Mouse (Mus musculus) liver, embryonic 12.5 days (tissue): ENCODE measurements at regions not wholly inside any gene's neighbourhood (a gene's known extent, or its start where the extent isn't known, plus 50 kb on each side); places are given as distances from the start of the nearest gene placed in this dataset.

Experiments
- ATAC-seq: fragments of 200-750 bp; cut with Nextera tagmentation; 2 replicates; pipeline ENCODE4 v1.8.0; 2017; ENCODE audit warnings: moderate number of reproducible peaks, mild to moderate bottlenecking, moderate library complexity
- H3K27ac ChIP-seq: fragments of 300-500 bp; sonication (generic); 2 replicates; pipeline ENCODE4 v1.5.1; 2016; ENCODE audit warnings: mild to moderate bottlenecking
- H3K27me3 ChIP-seq: fragments of 300-500 bp; sonication (generic); replicated peaks from 2 replicates; pipeline ENCODE4 v1.6.1; 2016; ENCODE audit warnings: mild to moderate bottlenecking, moderate library complexity
- H3K36me3 ChIP-seq: fragments of 300-500 bp; sonication (generic); 2 replicates; pipeline ENCODE4 v1.6.1; 2016; ENCODE audit warnings: mild to moderate bottlenecking, moderate library complexity
- H3K4me1 ChIP-seq: fragments of 300-500 bp; sonication (generic); 2 replicates; pipeline ENCODE4 v1.6.1; 2016
- H3K4me2 ChIP-seq: fragments of 300-500 bp; sonication (generic); 2 replicates; pipeline ENCODE4 v1.6.1; 2016; ENCODE audit warnings: mild to moderate bottlenecking, moderate library complexity
- H3K4me3 ChIP-seq: fragments of 300-500 bp; sonication (generic); 2 replicates; pipeline ENCODE4 v1.5.1; 2016; ENCODE audit warnings: mild to moderate bottlenecking, moderate library complexity
- H3K9ac ChIP-seq: fragments of 300-500 bp; sonication (generic); 2 replicates; pipeline ENCODE4 v1.6.1; 2016; ENCODE audit warnings: mild to moderate bottlenecking, moderate library complexity
- H3K9me3 ChIP-seq: fragments of 300-500 bp; sonication (generic); replicated peaks from 2 replicates; pipeline ENCODE4 v1.6.1; 2016; ENCODE audit warnings: mild to moderate bottlenecking, moderate library complexity
- WGBS: fragments of 180-500 bp; shearing (Covaris S2); methylation state at CpG from one replicate; pipeline ENCODE4 v1.1.7; 2016; ENCODE audit not compliant: insufficient replicate concordance; 5-methylcytosine and 5-hydroxymethylcytosine counted together

GRCm38 (mm10) chr12:12715956-12716669 lies 225.6 kb downstream of the Mycn start:
- Histone ChIP-seq H3K27ac (no peak overlapping the region), H3K36me3 (no peaks in the 10 kb centered on the region), H3K4me1 (no peaks in the 10 kb centered on the region), H3K4me3 (no peak overlapping the region), H3K9ac (no peak overlapping the region), H3K9me3 (no peaks in the 10 kb centered on the region), H3K4me2 (no peak overlapping the region), H3K27me3 (no peaks in the 10 kb centered on the region)
- WGBS = 65% methylated on average over 7 of the region's 7 CpGs
- no peak for ATAC-seq

DNA sequence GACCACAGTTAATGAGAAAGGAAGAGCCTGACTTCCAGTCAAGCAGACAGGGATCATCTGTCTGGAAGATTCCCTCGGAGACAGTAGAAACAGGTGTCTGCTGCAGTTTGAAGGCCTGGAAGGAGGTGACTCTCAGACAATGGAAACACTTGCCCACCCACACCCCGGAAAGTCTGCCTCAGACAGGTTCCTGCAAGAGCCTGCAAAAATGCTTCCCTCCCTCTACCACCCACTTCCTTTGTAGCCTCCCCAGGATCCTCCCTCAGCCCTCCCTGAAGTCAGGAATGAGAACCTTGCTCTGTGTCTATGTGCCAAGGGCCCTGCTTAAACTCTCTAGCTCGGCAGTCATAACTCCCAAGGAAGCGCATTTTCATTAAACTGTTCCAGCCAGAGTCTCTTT lies 226.2 kb downstream of the Mycn start:
- H3K4me3 ChIP-seq = no peak overlapping the region
- no peak for ATAC-seq
- no peak overlapping the region for H3K27ac ChIP-seq
- 49% methylated on average over 4 of the region's 4 CpGs for WGBS
- no peaks in the 10 kb centered on the region for H3K9me3 ChIP-seq
- no peaks in the 10 kb centered on the region for H3K27me3 ChIP-seq
- no peak overlapping the region for H3K4me2 ChIP-seq
- H3K9ac ChIP-seq = no peak overlapping the region
- H3K4me1 ChIP-seq = no peaks in the 10 kb centered on the region
- no peaks in the 10 kb centered on the region for H3K36me3 ChIP-seq

DNA sequence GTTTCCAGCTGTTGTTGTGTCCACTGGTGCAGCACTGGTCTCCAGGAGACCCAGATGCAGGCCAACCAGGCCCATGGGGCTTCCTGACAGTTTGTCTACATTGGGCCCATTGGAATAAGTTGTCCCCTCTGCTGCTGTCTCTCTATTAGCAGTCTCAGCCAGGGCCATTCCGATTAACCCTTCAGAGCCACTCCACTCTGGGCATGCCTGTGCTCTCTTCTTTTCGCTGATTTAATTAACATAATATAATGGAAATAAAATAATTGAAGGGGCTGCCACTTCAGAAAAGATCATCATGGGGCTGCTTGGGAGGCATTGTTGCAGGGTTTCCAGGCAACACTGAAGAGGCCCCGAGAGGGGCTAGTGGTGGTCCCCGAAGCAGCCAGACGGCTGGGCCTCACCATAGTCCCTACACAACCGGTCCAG lies 231.5 kb downstream of the Mycn start:
- no peak overlapping the region for H3K4me2 ChIP-seq
- no peaks in the 10 kb centered on the region for H3K36me3 ChIP-seq
- H3K27me3 ChIP-seq = no peaks in the 10 kb centered on the region
- H3K4me1 ChIP-seq = no peaks in the 10 kb centered on the region
- no peaks in the 10 kb centered on the region for H3K9me3 ChIP-seq
- no peak for ATAC-seq
- no peak overlapping the region for H3K9ac ChIP-seq
- H3K4me3 ChIP-seq = no peak overlapping the region
- no peak overlapping the region for H3K27ac ChIP-seq
- 74% methylated on average over 6 of the region's 6 CpGs for WGBS

- no peak overlapping the region for H3K4me3 ChIP-seq
- H3K4me1 ChIP-seq = no peaks in the 10 kb centered on the region
- no peak overlapping the region for H3K4me2 ChIP-seq
- no peaks in the 10 kb centered on the region for H3K27me3 ChIP-seq
- H3K27ac ChIP-seq = no peak overlapping the region
- H3K9ac ChIP-seq = no peak overlapping the region
- no peak for ATAC-seq
- no peaks in the 10 kb centered on the region for H3K36me3 ChIP-seq
- no peaks in the 10 kb centered on the region for H3K9me3 ChIP-seq
- whole genome bisulfite sequencing = 49% methylated on average over 14 of the region's 14 CpGs
Measured at GRCm38 (mm10) chr12:12708954-12709523, 232.7 kb downstream of the Mycn start.

GRCm38 (mm10) chr12:12706326-12706920 lies 235.3 kb downstream of the Mycn start:
- no peak overlapping the region for H3K27ac ChIP-seq
- H3K4me3 ChIP-seq = no peak overlapping the region
- H3K4me2 ChIP-seq = no peak overlapping the region
- H3K9ac ChIP-seq = no peak overlapping the region
- H3K9me3 ChIP-seq = no peaks in the 10 kb centered on the region
- no peaks in the 10 kb centered on the region for H3K4me1 ChIP-seq
- H3K36me3 ChIP-seq = no peaks in the 10 kb centered on the region
- WGBS = 82% methylated on average over 14 of the region's 14 CpGs
- no peaks in the 10 kb centered on the region for H3K27me3 ChIP-seq
- ATAC-seq = no peak

- Histone ChIP-seq H3K27me3 (no peaks in the 10 kb centered on the region), H3K4me2 (no peak overlapping the region)
- 61% methylated on average over 3 of the region's 3 CpGs for WGBS
Measured at GRCm38 (mm10) chr12:12701735-12702134, 240.0 kb downstream of the Mycn start.

GRCm38 (mm10) chr12:12701060-12701667 lies 240.6 kb downstream of the Mycn start:
- WGBS = 58% methylated on average over 7 of the region's 7 CpGs

More at GRCm38 (mm10) chr12:12701735-12702134, 240.0 kb downstream of the Mycn start:
- H3K9ac ChIP-seq = no peak overlapping the region
- no peaks in the 10 kb centered on the region for H3K9me3 ChIP-seq
- H3K27ac ChIP-seq = no peak overlapping the region
- H3K36me3 ChIP-seq = no peaks in the 10 kb centered on the region
- no peak for ATAC-seq
- no peak overlapping the region for H3K4me3 ChIP-seq
- H3K4me1 ChIP-seq = no peaks in the 10 kb centered on the region

GRCm38 (mm10) chr12:12693838-12694777 lies 247.6 kb downstream of the Mycn start:
- 38% methylated on average over 29 of the region's 29 CpGs for WGBS
- H3K4me2 ChIP-seq = no peak overlapping the region
- H3K9me3 ChIP-seq = no peaks in the 10 kb centered on the region
- no peak overlapping the region for H3K4me3 ChIP-seq
- no peak overlapping the region for H3K27ac ChIP-seq
- no peaks in the 10 kb centered on the region for H3K4me1 ChIP-seq
- no peak for ATAC-seq
- no peaks in the 10 kb centered on the region for H3K36me3 ChIP-seq
- H3K9ac ChIP-seq = no peak overlapping the region
- peaks cover 7% of the 10 kb centered on the region; the same call in 1 of the 2 replicates for H3K27me3 ChIP-seq

More at GRCm38 (mm10) chr12:12701060-12701667, 240.6 kb downstream of the Mycn start:
- Histone ChIP-seq H3K27me3 (no peaks in the 10 kb centered on the region), H3K36me3 (no peaks in the 10 kb centered on the region), H3K4me3 (no peak overlapping the region), H3K27ac (no peak overlapping the region), H3K9ac (no peak overlapping the region), H3K9me3 (no peaks in the 10 kb centered on the region), H3K4me2 (no peak overlapping the region), H3K4me1 (no peaks in the 10 kb centered on the region)
- no peak for ATAC-seq

DNA sequence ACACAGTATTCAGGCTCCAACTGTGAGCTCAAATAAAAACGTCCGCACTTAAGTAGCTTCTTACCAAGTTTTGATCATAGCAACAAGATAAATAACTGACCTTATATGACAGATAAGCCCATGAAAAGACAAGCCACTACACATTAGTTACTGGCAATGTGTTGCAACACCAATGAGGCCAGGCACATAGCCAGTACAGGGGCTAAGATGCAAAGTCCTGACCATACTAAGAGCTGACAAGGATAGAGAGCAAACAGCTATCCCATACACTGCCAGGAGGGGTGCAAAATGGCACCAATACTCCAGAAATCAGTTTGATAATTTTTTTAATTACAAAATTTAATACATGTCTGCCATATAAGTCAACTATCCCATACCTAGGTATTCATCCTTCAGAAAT lies 254.3 kb downstream of the Mycn start:
- Histone ChIP-seq H3K36me3 (no peaks in the 10 kb centered on the region), H3K4me1 (no peaks in the 10 kb centered on the region), H3K27me3 (0 out of 2 replicates have a peak, but pooled peaks cover 4% of the 10 kb centered on the region), H3K9ac (no peak overlapping the region), H3K9me3 (no peaks in the 10 kb centered on the region), H3K4me3 (no peak overlapping the region), H3K27ac (no peak overlapping the region), H3K4me2 (no peak overlapping the region)
- WGBS = 70% methylated on average over 2 of the region's 2 CpGs
- ATAC-seq = no peak

DNA sequence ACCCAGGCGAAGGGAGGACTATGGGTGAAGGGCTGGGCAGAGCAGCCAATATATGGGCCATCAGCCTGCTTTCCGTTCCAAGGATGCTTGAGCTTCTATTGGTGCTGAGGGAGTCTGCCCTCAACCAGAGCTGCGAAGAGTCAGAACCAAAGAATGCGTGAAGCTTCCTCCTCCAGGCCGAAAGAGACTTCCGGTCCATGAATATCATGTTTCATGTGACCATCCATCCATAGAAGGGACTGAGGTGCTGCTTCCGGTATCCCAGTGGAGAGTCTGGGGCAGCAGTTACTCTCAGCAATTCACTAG lies 256.5 kb downstream of the Mycn start:
- 44% methylated on average over 7 of the region's 7 CpGs for WGBS
- H3K4me1 ChIP-seq = no peaks in the 10 kb centered on the region
- H3K27ac ChIP-seq = no peak overlapping the region
- ATAC-seq = no peak
- H3K27me3 ChIP-seq = peaks cover 10% of the 10 kb centered on the region; the same call in 1 of the 2 replicates
- H3K9me3 ChIP-seq = no peaks in the 10 kb centered on the region
- no peak overlapping the region for H3K9ac ChIP-seq
- H3K36me3 ChIP-seq = no peaks in the 10 kb centered on the region
- no peak overlapping the region for H3K4me3 ChIP-seq
- H3K4me2 ChIP-seq = no peak overlapping the region

DNA sequence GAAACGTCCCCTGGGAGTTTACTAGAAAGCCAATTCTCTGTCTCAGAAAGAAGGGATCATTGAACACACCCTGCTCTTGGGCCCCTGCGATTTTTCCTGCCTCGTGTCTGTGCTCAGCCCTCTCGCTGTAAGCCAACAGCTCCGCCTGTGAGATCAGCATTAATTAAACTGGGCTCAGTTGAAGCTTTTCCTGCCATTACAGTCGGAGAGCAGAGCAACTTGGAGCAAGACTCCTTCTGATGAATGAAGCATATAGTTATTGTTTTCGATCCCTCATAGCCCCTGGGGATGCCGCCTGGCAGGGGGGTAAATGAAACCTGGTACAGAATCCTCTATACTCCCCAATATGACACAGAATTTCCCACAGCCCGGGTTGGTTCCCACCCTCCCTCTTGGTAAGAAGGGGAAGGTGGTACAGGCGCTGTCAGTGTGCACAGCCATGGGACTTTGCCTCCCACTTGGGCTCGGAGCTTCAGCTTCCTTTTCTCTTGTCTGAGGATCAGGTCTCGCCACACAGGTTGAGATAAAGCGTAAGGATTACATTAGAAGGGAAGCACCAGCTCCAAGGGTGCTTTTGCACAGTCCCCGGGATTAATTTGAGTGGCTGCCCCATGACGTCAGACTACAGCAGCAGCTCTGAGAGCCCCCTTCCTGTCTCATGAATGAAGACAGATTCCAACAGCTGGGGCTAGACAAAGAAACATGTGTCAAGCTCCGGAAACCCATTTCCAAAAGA lies 257.1 kb downstream of the Mycn start:
- WGBS = 34% methylated on average over 16 of the region's 16 CpGs
- no peak overlapping the region for H3K4me2 ChIP-seq

More for the DNA sequence above, 257.1 kb downstream of the Mycn start:
- ATAC-seq = no peak
- H3K9me3 ChIP-seq = no peaks in the 10 kb centered on the region
- H3K27ac ChIP-seq = no peak overlapping the region
- H3K4me3 ChIP-seq = no peak overlapping the region
- H3K9ac ChIP-seq = no peak overlapping the region
- H3K27me3 ChIP-seq = peaks cover 10% of the 10 kb centered on the region; the same call in 1 of the 2 replicates
- H3K36me3 ChIP-seq = no peaks in the 10 kb centered on the region
- no peaks in the 10 kb centered on the region for H3K4me1 ChIP-seq
